Mouse (Mus musculus) heart, adult 11 months (tissue): ENCODE measurements around the gene Tenm3.

ENCODE experiments used
- DNase-seq: peaks from one replicate; pipeline ENCODE4 v3.0.0; 2022

Tenm3 gene

GRCm38 (mm10) chr8:48188586-48188985, 655.2 kb downstream of the Tenm3 start:
- DNase-seq = peak; percentile 25

- peak; percentile 52 for DNase-seq
Measured at GRCm38 (mm10) chr8:48183758-48184157, 660.0 kb downstream of the Tenm3 start.

GRCm38 (mm10) chr8:48181000-48181399, 662.8 kb downstream of the Tenm3 start:
- peak; percentile 46 for DNase-seq

GRCm38 (mm10) chr8:48180146-48180545, 663.6 kb downstream of the Tenm3 start:
- peak; percentile 67 for DNase-seq

GRCm38 (mm10) chr8:48178993-48179392, 664.8 kb downstream of the Tenm3 start:
- DNase-seq = no peak

- DNase-seq = peak; percentile 48
Measured at GRCm38 (mm10) chr8:48177876-48178275, 665.9 kb downstream of the Tenm3 start.
